Mouse (Mus musculus) kidney, embryonic 14.5 days (tissue): ENCODE measurements around the gene Olfr1039. TPM values are rescaled to one million over a fixed set of nuclear protein-coding genes. Genes with fewer than 3 reads are reported as not detected.

Experiments used
- polyA plus RNA-seq: library from polyadenylated mRNA; unstranded; fragments of >200 nt; fragmentation: Nextera tagmentation; extraction: Ambion mirVana; gene quantifications from 2 replicates; pipeline ENCODE4 v1.2.1, GENCODE M21; 2014

Olfr1039 gene
- polyA plus RNA-seq, 1 experiment from 2014 or later = not detected

Other genes with a start within 250 kb of the Olfr1039 start
- gene Olfr1024, start 230.9 kb downstream of the Olfr1039 start, polyA plus RNA-seq = not detected in 2 replicates
- gene Olfr1025-ps1, start 220.7 kb downstream of the Olfr1039 start, polyA plus RNA-seq = not detected in 2 replicates
- not detected in 2 replicates for gene Olfr1026, start 214.4 kb downstream of the Olfr1039 start, polyA plus RNA-seq
- gene Olfr1028, start 185.5 kb downstream of the Olfr1039 start, polyA plus RNA-seq = not detected in 2 replicates
- not detected in 2 replicates for gene Olfr1029, start 162.0 kb downstream of the Olfr1039 start, polyA plus RNA-seq
- gene Olfr1030, start 156.7 kb downstream of the Olfr1039 start, polyA plus RNA-seq = not detected in 2 replicates
- not detected in 2 replicates for gene Olfr1031, start 145.6 kb downstream of the Olfr1039 start, polyA plus RNA-seq
- not detected in 2 replicates for gene Olfr1032, start 130.4 kb downstream of the Olfr1039 start, polyA plus RNA-seq
- gene Olfr1033, start 115.3 kb downstream of the Olfr1039 start, polyA plus RNA-seq = 1.3 and 3.2 TPM in 2 replicates
- 0.17 TPM in 1 of 2 replicates, not detected in the other for gene Olfr1034, start 90.1 kb downstream of the Olfr1039 start, polyA plus RNA-seq
- gene Olfr1036, start 61.9 kb downstream of the Olfr1039 start, polyA plus RNA-seq = not detected in 2 replicates
- gene Olfr1037, start 48.5 kb downstream of the Olfr1039 start, polyA plus RNA-seq = not detected in 2 replicates
- gene Olfr1040, start 10.8 kb upstream of the Olfr1039 start, polyA plus RNA-seq = not detected in 2 replicates
- not detected in 2 replicates for gene Olfr1042, start 25.9 kb upstream of the Olfr1039 start, polyA plus RNA-seq
- gene Olfr1043, start 31.6 kb upstream of the Olfr1039 start, polyA plus RNA-seq = not detected in 2 replicates
- gene Olfr1044, start 41.9 kb upstream of the Olfr1039 start, polyA plus RNA-seq = not detected in 2 replicates
- not detected in 2 replicates for gene Olfr52, start 49.8 kb upstream of the Olfr1039 start, polyA plus RNA-seq
- not detected in 2 replicates for gene Olfr1045, start 67.1 kb upstream of the Olfr1039 start, polyA plus RNA-seq
- gene Olfr1046, start 83.4 kb upstream of the Olfr1039 start, polyA plus RNA-seq = not detected in 2 replicates
- not detected in 2 replicates for gene Olfr1047, start 95.5 kb upstream of the Olfr1039 start, polyA plus RNA-seq
- not detected in 2 replicates for gene Olfr1048, start 104.4 kb upstream of the Olfr1039 start, polyA plus RNA-seq
- gene Olfr1049, start 122.4 kb upstream of the Olfr1039 start, polyA plus RNA-seq = not detected in 2 replicates
- gene Olfr1051, start 143.2 kb upstream of the Olfr1039 start, polyA plus RNA-seq = not detected in 2 replicates
- gene Olfr1052, start 156.5 kb upstream of the Olfr1039 start, polyA plus RNA-seq = not detected in 2 replicates
- gene Olfr1053, start 179.4 kb upstream of the Olfr1039 start, polyA plus RNA-seq = not detected in 2 replicates
- not detected in 2 replicates for gene Olfr1054, start 199.5 kb upstream of the Olfr1039 start, polyA plus RNA-seq
- gene Olfr1055, start 214.4 kb upstream of the Olfr1039 start, polyA plus RNA-seq = not detected in 2 replicates
- not detected in 2 replicates for gene Olfr1056, start 226.5 kb upstream of the Olfr1039 start, polyA plus RNA-seq
- gene Olfr1057, start 242.5 kb upstream of the Olfr1039 start, polyA plus RNA-seq = not detected in 2 replicates